Mouse (Mus musculus): Measurements from ENCODE around the gene Arhgef7. TPM values are rescaled to one million over a fixed set of nuclear protein-coding genes. Genes with fewer than 3 reads are reported as not detected.

Gene Arhgef7
- polyA plus RNA-seq, 1 experiment from 2014 or later: 71.1 TPM

DNA sequence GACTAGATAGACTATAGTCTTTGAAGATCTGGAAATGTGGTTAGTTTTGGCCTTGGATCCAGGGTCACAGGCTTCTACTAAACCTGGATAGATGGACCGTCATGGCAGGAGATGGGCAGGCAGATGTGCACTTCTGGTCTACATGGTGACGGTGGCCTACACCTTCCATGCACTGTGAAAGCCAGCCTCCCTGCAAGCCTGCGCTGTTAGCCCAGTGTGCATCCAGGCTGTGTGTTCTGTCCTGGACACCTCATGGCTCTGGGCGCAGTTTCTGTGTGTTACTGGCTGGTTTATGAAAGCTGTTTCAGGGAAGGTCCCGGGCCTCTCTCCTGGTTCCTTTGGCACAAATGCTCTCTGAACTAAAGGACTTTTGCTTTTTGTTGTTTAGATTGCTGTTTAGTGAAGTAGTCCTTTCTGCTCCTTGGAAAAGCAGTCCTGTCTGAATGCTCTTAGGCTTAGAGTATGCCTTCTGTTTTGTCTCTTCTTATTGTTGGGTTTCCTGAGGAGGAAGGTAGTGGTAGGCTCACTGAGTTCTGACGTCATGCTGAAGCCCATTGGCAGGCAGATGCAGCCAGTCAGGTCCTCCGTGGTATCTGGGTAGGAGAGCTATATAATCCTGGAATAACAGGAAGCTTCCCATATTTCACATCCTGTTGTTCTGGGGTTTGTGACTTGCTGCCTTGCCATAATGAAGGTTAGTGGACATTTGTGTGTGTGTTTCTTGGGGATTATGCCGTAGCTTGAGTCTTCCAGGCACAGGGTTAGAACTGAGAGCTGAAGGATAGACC lies 51.3 kb downstream of the Arhgef7 start:
- 82% methylated on average over 8 of the region's 8 CpGs for WGBS
- H3K9me3 ChIP-seq (ENCODE audit: control insufficient read depth, low read length): no peaks in the 10 kb centered on the region
- DNase-seq (ENCODE audit: low spot score) (no peak), ATAC-seq (ENCODE audit: insufficient read depth, low FRiP score, low TSS enrichment) (no peak)
- H3K4me3 ChIP-seq (ENCODE audit: low read depth, low read length): no peak overlapping the region
- peaks cover 3% of the 10 kb centered on the region for H3K36me3 ChIP-seq (ENCODE audit: control insufficient read depth, insufficient read depth, low read length)
- peaks cover 15% of the 10 kb centered on the region for H3K4me1 ChIP-seq (ENCODE audit: control insufficient read depth, insufficient read depth, low read length)
- H3K9ac ChIP-seq (ENCODE audit: low read length): no peak overlapping the region
- H3K27me3 ChIP-seq (ENCODE audit: control insufficient read depth, insufficient read depth, low read length): no peaks in the 10 kb centered on the region
- 0 out of 2 replicates have a peak overlapping the region, but pooled peaks have one; percentile 27 for H3K27ac ChIP-seq (ENCODE audit: low read depth, low read length)
- H3K4me2 ChIP-seq (ENCODE audit: low read depth): no peak overlapping the region

- H3K9me3 ChIP-seq (ENCODE audit: control insufficient read depth, low read length): no peaks in the 10 kb centered on the region
- no peak for DNase-seq (ENCODE audit: low spot score)
- 85% methylated on average over 10 of the region's 10 CpGs for WGBS
- no peak for ATAC-seq (ENCODE audit: insufficient read depth, low FRiP score, low TSS enrichment)
- H3K4me2 ChIP-seq (ENCODE audit: low read depth): peak overlapping the region; percentile 14; the same call in 1 of the 2 replicates
- no peak overlapping the region for H3K27ac ChIP-seq (ENCODE audit: low read depth, low read length)
- no peak overlapping the region for H3K4me3 ChIP-seq (ENCODE audit: low read depth, low read length)
- H3K36me3 ChIP-seq (ENCODE audit: control insufficient read depth, insufficient read depth, low read length): peaks cover 3% of the 10 kb centered on the region
- H3K4me1 ChIP-seq (ENCODE audit: control insufficient read depth, insufficient read depth, low read length): peaks cover 4% of the 10 kb centered on the region; the same call in 1 of the 2 replicates
- no peak overlapping the region for H3K9ac ChIP-seq (ENCODE audit: low read length)
- no peaks in the 10 kb centered on the region for H3K27me3 ChIP-seq (ENCODE audit: control insufficient read depth, insufficient read depth, low read length)
Observed at GRCm38 (mm10) chr8:11779844-11780634, 52.5 kb downstream of the Arhgef7 start.

- WGBS: 89% methylated on average over 4 of the region's 4 CpGs
- ATAC-seq (ENCODE audit: insufficient read depth, low FRiP score, low TSS enrichment) (no peak), DNase-seq (ENCODE audit: low spot score) (no peak)
- no peak overlapping the region for H3K4me3 ChIP-seq (ENCODE audit: low read depth, low read length)
- peaks cover 3% of the 10 kb centered on the region for H3K36me3 ChIP-seq (ENCODE audit: control insufficient read depth, insufficient read depth, low read length)
- no peaks in the 10 kb centered on the region for H3K9me3 ChIP-seq (ENCODE audit: control insufficient read depth, low read length)
- H3K27me3 ChIP-seq (ENCODE audit: control insufficient read depth, insufficient read depth, low read length): no peaks in the 10 kb centered on the region
- no peaks in the 10 kb centered on the region for H3K4me1 ChIP-seq (ENCODE audit: control insufficient read depth, insufficient read depth, low read length)
- no peak overlapping the region for H3K27ac ChIP-seq (ENCODE audit: low read depth, low read length)
- no peak overlapping the region for H3K9ac ChIP-seq (ENCODE audit: low read length)
- H3K4me2 ChIP-seq (ENCODE audit: low read depth): peak overlapping the region; percentile 14; the same call in 1 of the 2 replicates
Observed at GRCm38 (mm10) chr8:11780641-11781040, 53.1 kb downstream of the Arhgef7 start.

DNA sequence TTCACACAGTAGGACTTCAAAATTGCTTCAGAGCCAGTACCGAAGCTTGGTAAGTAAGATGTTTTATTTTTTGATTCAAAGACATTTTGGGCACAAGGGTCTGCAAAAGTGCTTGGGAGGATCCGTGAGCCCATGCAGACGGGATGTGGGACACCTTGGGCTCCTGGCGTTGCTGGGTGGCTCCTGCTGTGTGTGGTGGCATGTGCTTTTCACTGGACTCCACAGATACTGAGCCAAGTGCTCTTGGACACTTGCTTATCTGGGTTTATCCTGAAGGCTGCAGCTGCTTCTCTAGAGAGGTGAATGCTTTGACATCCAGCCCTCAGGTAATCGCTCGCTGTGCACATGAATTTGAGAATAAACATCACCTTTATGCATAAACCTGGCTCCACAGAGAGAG lies 55.1 kb downstream of the Arhgef7 start:
- no peak for DNase-seq (ENCODE audit: low spot score)
- no peak overlapping the region for H3K4me2 ChIP-seq (ENCODE audit: low read depth)
- no peaks in the 10 kb centered on the region for H3K9me3 ChIP-seq (ENCODE audit: control insufficient read depth, low read length)
- no peak overlapping the region for H3K4me3 ChIP-seq (ENCODE audit: low read depth, low read length)
- no peaks in the 10 kb centered on the region for H3K4me1 ChIP-seq (ENCODE audit: control insufficient read depth, insufficient read depth, low read length)
- ATAC-seq (ENCODE audit: insufficient read depth, low FRiP score, low TSS enrichment): no peak
- no peaks in the 10 kb centered on the region for H3K27me3 ChIP-seq (ENCODE audit: control insufficient read depth, insufficient read depth, low read length)
- H3K36me3 ChIP-seq (ENCODE audit: control insufficient read depth, insufficient read depth, low read length): peaks cover 3% of the 10 kb centered on the region
- 91% methylated on average over 6 of the region's 6 CpGs for WGBS
- no peak overlapping the region for H3K9ac ChIP-seq (ENCODE audit: low read length)
- H3K27ac ChIP-seq (ENCODE audit: low read depth, low read length): no peak overlapping the region

- DNase-seq (ENCODE audit: low spot score) (no peak), ATAC-seq (ENCODE audit: insufficient read depth, low FRiP score, low TSS enrichment) (no peak)
- no peak overlapping the region for H3K4me3 ChIP-seq (ENCODE audit: low read depth, low read length)
- 97% methylated on average over 7 of the region's 7 CpGs for whole genome bisulfite sequencing
- no peaks in the 10 kb centered on the region for H3K9me3 ChIP-seq (ENCODE audit: control insufficient read depth, low read length)
- H3K9ac ChIP-seq (ENCODE audit: low read length): no peak overlapping the region
- no peaks in the 10 kb centered on the region for H3K4me1 ChIP-seq (ENCODE audit: control insufficient read depth, insufficient read depth, low read length)
- H3K27ac ChIP-seq (ENCODE audit: low read depth, low read length): no peak overlapping the region
- H3K36me3 ChIP-seq (ENCODE audit: control insufficient read depth, insufficient read depth, low read length): peaks cover 3% of the 10 kb centered on the region
- H3K4me2 ChIP-seq (ENCODE audit: low read depth): no peak overlapping the region
- H3K27me3 ChIP-seq (ENCODE audit: control insufficient read depth, insufficient read depth, low read length): no peaks in the 10 kb centered on the region
Observed at GRCm38 (mm10) chr8:11783861-11784594, 56.5 kb downstream of the Arhgef7 start.

GRCm38 (mm10) chr8:11785121-11785520 lies 57.6 kb downstream of the Arhgef7 start:
- Histone ChIP-seq H3K9ac (ENCODE audit: low read length) (no peak overlapping the region), H3K36me3 (ENCODE audit: control insufficient read depth, insufficient read depth, low read length) (peaks cover 3% of the 10 kb centered on the region), H3K4me3 (ENCODE audit: low read depth, low read length) (no peak overlapping the region), H3K4me1 (ENCODE audit: control insufficient read depth, insufficient read depth, low read length) (no peaks in the 10 kb centered on the region), H3K9me3 (ENCODE audit: control insufficient read depth, low read length) (no peaks in the 10 kb centered on the region), H3K27ac (ENCODE audit: low read depth, low read length) (no peak overlapping the region), H3K4me2 (ENCODE audit: low read depth) (no peak overlapping the region), H3K27me3 (ENCODE audit: control insufficient read depth, insufficient read depth, low read length) (no peaks in the 10 kb centered on the region)
- ATAC-seq (ENCODE audit: insufficient read depth, low FRiP score, low TSS enrichment): no peak
- WGBS: 85% methylated on average over 4 of the region's 4 CpGs
- DNase-seq (ENCODE audit: low spot score): no peak

- Histone ChIP-seq H3K4me1 (ENCODE audit: control insufficient read depth, insufficient read depth, low read length) (no peaks in the 10 kb centered on the region), H3K27me3 (ENCODE audit: control insufficient read depth, insufficient read depth, low read length) (no peaks in the 10 kb centered on the region), H3K27ac (ENCODE audit: low read depth, low read length) (no peak overlapping the region), H3K9ac (ENCODE audit: low read length) (no peak overlapping the region), H3K9me3 (ENCODE audit: control insufficient read depth, low read length) (no peaks in the 10 kb centered on the region), H3K4me2 (ENCODE audit: low read depth) (no peak overlapping the region), H3K36me3 (ENCODE audit: control insufficient read depth, insufficient read depth, low read length) (peaks cover 3% of the 10 kb centered on the region), H3K4me3 (ENCODE audit: low read depth, low read length) (no peak overlapping the region)
- DNase-seq (ENCODE audit: low spot score): no peak
- WGBS: 86% methylated on average over 9 of the region's 9 CpGs
- no peak for ATAC-seq (ENCODE audit: insufficient read depth, low FRiP score, low TSS enrichment)
Observed at GRCm38 (mm10) chr8:11785539-11786046, 58.1 kb downstream of the Arhgef7 start.

DNA sequence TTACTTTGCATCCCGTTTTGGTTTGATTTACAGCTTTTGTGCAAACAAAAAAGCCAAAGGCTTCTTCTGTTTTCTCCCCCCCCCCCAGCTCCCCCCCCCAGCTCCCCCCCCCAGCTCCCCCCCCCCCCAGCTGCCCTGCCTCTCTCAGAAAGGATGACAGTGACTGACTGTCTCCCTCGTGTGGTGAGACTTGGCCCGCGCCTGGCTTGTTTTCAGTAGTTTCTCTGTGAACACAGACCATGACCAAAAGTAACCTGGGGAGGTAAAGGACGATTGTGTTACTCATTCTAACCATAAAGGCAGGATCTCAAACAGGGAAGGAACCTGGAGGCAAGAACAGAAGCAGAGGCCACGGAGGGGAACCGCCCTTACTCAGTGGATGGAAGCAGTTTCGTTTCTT lies 60.7 kb downstream of the Arhgef7 start:
- no peak overlapping the region for H3K9ac ChIP-seq (ENCODE audit: low read length)
- no peaks in the 10 kb centered on the region for H3K9me3 ChIP-seq (ENCODE audit: control insufficient read depth, low read length)
- H3K27ac ChIP-seq (ENCODE audit: low read depth, low read length): no peak overlapping the region
- H3K4me1 ChIP-seq (ENCODE audit: control insufficient read depth, insufficient read depth, low read length): no peaks in the 10 kb centered on the region
- ATAC-seq (ENCODE audit: insufficient read depth, low FRiP score, low TSS enrichment) (no peak), DNase-seq (ENCODE audit: low spot score) (no peak)
- no peak overlapping the region for H3K4me2 ChIP-seq (ENCODE audit: low read depth)
- no peaks in the 10 kb centered on the region for H3K27me3 ChIP-seq (ENCODE audit: control insufficient read depth, insufficient read depth, low read length)
- 53% methylated on average over 8 of the region's 8 CpGs for WGBS
- no peak overlapping the region for H3K4me3 ChIP-seq (ENCODE audit: low read depth, low read length)
- peaks cover 5% of the 10 kb centered on the region for H3K36me3 ChIP-seq (ENCODE audit: control insufficient read depth, insufficient read depth, low read length)
